Mouse (Mus musculus): Measurements from ENCODE around the gene 6330409D20Rik.

Gene 6330409D20Rik

GRCm38 (mm10) chr2:32756674-32757055 lies 15.8 kb upstream of the 6330409D20Rik start:
- no peak for DNase-seq (ENCODE audit: low read depth)

- DNase-seq (ENCODE audit: low read depth): no peak
These were observed 11.4 kb upstream of the 6330409D20Rik start for GRCm38 (mm10) chr2:32752181-32752580.

DNA sequence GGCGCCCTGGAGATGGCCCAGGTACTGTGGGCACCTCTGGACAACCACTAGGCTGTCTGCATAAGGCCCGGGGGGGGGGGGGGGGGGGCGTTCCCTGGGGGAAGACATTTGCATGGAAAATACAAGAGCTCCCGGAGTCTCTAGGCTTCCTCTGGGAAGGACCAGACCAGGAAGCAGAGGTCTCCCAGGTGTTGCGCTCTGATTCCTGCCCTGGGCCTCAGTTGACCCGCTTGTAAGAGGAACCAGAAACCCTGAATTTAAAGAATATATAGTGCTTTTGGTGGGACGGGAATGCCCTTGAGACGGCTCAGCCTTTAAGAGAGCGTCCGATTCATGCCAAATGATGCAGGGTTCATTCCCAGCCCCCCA lies 10.8 kb upstream of the 6330409D20Rik start:
- no peak for DNase-seq (ENCODE audit: low read depth)

- DNase-seq (ENCODE audit: low read depth): peak; percentile 57
These were observed 10.3 kb upstream of the 6330409D20Rik start for GRCm38 (mm10) chr2:32750887-32751664.

DNA sequence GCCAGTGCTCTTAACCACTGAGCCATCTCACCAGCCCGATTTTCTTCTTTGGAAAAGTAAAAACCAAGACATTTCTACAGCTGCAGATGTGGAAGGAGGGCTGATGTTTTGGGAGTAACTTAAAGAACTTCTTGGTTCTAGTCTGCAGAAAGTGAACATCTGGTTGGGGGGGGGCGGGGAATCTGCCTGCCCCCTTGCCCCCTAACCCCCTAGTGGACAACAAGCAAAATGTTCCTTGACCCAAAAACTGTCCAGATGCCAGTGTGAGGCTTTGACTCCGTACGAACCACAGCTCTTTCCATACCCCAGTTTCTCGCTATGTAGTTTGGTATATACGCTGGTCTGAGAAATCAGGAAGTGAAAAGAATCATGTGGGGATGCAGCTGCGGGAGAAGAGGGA lies 9.4 kb upstream of the 6330409D20Rik start:
- DNase-seq (ENCODE audit: low read depth): no peak

GRCm38 (mm10) chr2:32749082-32749481 lies 8.3 kb upstream of the 6330409D20Rik start:
- no peak for DNase-seq (ENCODE audit: low read depth)

GRCm38 (mm10) chr2:32744272-32744982 lies 3.6 kb upstream of the 6330409D20Rik start:
- no peak for DNase-seq (ENCODE audit: low read depth)

GRCm38 (mm10) chr2:32742173-32742531 lies 1.3 kb upstream of the 6330409D20Rik start:
- no peak for DNase-seq (ENCODE audit: low read depth)

DNA sequence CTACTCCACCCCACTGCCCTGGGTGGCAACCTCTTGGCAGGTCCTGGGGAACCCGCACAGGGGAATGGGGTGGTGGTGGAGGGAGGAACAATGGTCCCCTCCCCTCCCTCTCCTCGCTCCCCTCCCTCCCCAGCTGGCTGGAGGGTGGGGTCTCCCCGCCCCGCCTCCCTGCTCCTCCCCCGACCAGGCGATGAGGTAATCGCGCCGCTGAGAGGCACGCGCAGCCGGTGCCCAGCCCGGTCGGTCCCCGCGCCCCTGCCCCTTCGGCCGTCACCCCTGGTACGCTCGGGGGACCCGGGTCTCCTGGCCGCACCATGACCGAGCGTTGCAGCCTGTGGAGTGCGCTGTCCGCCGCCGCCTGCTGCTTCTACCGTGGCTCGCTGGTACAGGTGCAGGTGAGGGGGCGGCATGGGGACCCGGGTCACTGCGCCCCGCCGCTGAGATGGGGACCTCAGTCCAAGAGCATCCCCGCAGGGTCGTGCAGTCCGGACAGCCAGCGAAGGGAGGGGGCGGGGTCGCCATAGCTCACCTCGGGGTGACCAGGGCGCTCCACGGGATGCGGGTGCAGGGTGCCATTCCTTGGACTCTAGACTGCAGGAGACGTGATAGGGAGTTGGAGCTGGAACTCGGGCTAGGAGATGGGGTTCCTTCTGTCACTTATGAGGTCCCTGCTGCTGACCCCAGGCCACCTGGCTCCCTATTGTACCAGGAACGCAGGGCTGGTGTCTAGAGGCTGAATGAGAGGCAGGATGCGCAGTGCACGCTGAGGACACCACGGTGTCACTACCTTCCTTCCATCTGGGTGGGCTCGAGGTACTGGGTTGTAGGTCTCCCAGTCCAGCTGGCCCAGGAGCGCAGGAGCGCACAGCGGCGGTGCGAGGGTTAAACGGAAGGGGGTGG lies 707 bp upstream of the 6330409D20Rik start:
- no peak for DNase-seq (ENCODE audit: low read depth)

DNA sequence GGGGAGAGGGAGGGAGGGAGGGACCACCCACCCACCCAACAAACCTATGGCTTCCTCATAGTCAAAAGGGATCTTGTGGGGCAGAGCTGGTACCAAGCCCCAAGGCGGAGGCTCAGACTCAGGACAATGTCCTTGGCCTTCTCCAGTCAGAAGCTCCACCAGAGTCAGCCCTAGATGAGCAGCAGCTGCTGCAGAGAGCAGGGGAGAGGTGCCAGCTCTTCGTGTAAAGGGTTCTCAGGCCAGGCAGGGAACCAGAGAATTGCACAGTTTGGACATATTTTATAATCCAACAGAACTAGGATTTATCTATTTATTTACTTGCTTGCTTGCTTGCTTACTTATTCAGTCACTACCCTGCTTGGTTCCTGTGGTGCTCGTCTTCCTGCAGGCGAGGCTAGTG lies 1.5 kb downstream of the 6330409D20Rik start:
- no peak for DNase-seq (ENCODE audit: low read depth)

DNA sequence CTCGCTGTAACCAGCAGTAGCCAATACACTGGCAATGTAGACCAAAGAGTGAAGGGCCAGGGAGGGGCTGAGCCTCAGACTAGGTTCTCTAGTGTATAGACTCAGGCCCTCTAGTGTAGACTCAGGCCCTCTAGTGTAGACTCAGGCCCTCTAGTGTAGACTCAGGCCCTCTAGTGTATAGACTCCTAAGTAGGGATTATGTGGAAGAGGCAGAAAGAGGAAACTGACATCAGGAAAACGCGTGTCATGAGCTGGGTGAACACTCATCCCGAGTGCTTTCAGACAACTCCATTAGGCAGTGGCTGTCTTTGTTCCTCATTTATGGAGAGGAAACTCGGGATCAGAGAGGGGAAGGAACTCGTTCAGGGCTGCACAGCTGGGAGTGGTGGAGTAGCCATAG lies 3.8 kb downstream of the 6330409D20Rik start:
- no peak for DNase-seq (ENCODE audit: low read depth)

DNA sequence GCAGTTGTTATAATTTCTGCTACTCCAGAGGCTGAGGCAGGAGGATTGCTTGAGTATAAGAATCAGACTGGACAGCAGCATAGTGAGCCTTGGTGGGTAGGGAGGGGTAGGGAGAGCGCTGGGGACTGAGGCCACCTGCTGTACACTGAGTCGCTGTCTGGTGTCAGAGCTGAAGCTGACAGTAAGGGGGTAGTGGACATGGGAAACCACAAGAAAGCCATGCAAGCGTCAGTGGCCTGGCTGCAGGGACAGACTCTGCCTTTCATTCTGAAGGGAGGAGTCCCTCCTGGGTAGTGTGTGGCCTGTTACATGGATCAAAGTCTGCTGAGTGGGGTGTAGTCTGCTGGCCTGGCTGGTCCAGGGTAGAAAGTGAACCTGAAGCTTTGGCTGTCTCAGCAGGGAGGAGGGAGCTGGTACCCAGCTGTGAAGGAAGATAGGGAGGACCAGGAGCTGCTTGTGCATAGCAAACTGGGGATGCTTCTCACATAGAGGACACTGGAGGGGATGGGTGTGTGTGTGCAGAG lies 4.4 kb downstream of the 6330409D20Rik start:
- DNase-seq (ENCODE audit: low read depth): no peak

- no peak for DNase-seq (ENCODE audit: low read depth)
These were observed 5.9 kb downstream of the 6330409D20Rik start for GRCm38 (mm10) chr2:32734933-32735332.

- DNase-seq (ENCODE audit: low read depth): no peak
These were observed 6.3 kb downstream of the 6330409D20Rik start for GRCm38 (mm10) chr2:32734480-32734879.

- no peak for DNase-seq (ENCODE audit: low read depth)
These were observed 8.1 kb downstream of the 6330409D20Rik start for GRCm38 (mm10) chr2:32732695-32733094.

DNA sequence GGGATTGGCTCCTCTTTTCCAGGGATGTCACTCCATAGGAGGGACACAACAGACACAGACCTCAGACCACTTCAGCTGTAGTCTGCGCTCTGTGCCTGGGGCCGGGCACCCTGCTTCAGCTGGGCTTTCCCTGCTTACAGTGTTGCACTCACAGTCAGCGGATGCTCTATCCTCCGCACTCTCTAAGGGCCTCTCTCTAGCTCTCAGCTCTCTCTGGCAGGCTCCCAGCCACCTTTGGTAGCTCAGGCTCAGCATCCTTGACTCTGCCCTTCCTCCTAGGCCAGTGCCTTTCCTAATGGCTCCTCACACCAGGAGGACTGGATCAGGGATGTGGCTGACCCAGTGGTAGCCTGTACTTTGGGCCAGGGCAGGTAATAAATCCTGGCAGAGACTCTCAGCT lies 8.9 kb downstream of the 6330409D20Rik start:
- DNase-seq (ENCODE audit: low read depth): no peak

DNA sequence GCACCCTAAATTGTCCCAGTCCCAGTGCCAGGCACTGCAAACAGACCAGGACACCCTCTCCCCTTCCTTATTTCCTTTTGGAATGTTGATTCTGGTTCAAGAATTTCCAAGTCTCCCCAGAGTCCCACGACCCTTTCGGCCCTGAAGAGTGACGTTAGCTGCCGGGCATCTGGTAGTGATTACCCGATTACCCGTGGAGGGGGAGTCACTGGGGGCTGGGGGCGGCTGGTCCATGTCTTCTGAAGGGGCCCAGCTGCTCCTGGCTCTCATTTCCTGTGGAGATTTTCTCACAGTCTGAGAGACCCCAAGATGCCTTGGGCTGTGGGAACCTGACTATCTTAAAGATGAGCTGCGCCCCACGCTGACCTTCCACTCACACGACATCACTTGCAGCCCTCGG lies 10.0 kb downstream of the 6330409D20Rik start:
- no peak for DNase-seq (ENCODE audit: low read depth)

DNA sequence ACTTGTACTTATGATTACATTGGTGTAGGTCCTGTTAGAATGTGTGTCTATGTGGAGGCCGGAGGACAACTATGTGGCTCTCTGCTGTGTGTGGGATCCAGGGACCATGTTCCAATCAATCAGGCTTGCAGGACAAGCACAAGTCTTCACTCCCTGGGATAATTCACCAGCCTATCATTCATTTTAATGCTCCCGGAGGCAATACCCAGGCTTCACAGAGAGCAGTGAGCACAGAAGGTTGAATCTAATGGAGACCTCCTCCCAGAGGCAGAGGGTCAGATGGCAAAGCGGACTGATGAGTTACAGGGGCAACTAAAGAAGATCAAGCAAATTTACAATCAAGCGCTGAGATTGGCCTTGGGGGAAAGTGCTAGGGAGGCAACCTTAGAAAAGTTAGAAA lies 11.3 kb downstream of the 6330409D20Rik start:
- no peak for DNase-seq (ENCODE audit: low read depth)

DNA sequence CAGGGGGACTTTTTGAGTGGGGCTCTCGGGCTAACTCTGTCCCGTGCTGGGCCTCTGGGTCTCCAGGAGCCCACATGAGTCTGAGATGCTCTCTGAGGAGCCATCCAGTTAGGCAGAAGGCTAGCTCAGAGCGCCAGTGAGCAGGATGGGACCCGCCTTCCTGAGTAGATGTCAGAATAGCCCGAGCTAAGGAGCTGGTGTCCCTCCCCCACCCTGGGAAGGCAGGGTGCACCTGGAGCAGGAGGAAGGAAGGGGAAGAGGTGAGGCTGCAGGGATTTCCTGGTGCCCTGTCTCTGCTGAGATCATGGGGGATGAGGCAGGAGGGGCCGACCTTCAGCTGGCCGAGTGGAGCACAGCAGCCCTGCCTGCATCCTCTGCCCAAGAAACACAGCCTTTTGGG lies 12.4 kb downstream of the 6330409D20Rik start:
- no peak for DNase-seq (ENCODE audit: low read depth)

DNA sequence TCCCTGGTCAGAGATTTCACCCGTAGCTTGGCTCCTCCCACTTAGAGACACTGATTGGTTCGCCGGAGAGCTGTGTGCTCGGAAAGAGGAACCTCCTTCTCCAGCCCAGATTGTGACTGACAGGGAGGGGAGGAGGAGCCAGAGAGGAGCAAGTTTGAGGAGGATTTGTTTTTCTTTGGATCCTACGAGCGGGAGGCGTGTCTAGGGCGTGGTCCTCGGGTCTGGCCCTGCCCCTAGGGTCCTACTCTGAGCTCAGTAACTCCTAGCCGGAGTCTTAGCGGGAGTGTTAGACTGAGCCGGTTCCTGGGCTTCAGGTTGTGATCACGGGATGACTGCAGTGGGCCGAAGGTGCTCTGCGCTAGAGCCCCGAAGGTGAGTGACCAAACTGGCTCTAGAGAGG lies 13.4 kb downstream of the 6330409D20Rik start:
- peak; percentile 84 for DNase-seq (ENCODE audit: low read depth)

DNA sequence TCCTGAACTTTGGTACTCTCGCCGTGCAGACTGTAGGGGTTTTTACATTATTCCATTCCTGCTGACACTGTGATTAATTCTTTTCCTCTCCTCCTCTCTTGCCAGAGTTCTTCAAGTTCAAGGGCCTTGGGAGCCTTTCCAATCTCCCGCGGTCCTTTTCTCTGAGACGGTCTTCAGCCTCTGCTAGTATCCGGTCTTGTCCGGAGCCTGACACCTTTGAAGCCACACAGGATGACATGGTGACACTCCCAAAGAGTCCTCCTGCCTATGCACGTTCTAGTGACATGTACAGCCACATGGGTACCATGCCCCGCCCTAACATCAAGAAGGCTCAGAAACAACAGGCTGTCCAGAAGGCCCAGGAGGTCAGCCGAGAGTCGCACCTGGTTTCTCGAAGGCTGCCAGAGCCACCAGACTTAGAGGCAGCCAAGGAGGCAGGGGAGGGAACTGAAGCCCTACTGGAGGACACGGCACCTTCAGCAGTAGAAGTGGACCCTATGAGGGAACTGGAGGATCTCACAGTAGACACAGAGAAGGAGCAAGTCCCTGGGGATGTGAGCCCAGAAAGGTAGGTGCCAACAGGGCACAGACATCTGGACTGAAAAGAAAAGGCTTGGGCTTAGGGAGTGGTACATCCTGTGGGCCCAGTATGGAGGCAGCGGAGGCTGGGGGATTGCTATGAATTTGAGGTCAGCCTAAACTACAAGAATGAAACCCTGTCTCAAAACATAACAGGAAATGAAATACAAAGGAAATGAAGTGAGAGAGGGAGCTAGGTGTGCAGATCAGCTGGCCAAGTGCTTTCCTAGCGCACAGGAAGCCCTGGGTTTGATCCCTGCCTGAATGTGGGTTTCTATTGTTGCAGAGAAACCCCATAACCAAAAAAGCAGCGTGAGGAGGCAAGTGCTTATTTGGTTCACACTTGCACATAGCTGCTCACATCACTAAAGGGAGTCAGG lies 15.7 kb downstream of the 6330409D20Rik start:
- DNase-seq (ENCODE audit: low read depth): no peak
